Mouse (Mus musculus): ENCODE results near the gene 1110051M20Rik. TPM values are rescaled to one million over a fixed set of nuclear protein-coding genes. Genes with fewer than 3 reads are reported as not detected.

Gene 1110051M20Rik
- polyA plus RNA-seq, 1 experiment from 2014 or later = 50.1 TPM

- 84% methylated on average over 3 of the region's 3 CpGs for WGBS
- no peaks in the 10 kb centered on the region for H3K36me3 ChIP-seq
- H3K27me3 ChIP-seq (ENCODE audit: insufficient read depth, poor library complexity, severe bottlenecking) = no peaks in the 10 kb centered on the region
- no peaks in the 10 kb centered on the region for H3K9me3 ChIP-seq
- no peak for DNase-seq (ENCODE audit: low spot score)
- H3K27ac ChIP-seq = no peak overlapping the region
- H3K4me1 ChIP-seq = peaks cover 32% of the 10 kb centered on the region
- H3K4me3 ChIP-seq = no peak overlapping the region
Observed at GRCm38 (mm10) chr2:91454434-91454833, 9.9 kb upstream of the 1110051M20Rik start.

DNA sequence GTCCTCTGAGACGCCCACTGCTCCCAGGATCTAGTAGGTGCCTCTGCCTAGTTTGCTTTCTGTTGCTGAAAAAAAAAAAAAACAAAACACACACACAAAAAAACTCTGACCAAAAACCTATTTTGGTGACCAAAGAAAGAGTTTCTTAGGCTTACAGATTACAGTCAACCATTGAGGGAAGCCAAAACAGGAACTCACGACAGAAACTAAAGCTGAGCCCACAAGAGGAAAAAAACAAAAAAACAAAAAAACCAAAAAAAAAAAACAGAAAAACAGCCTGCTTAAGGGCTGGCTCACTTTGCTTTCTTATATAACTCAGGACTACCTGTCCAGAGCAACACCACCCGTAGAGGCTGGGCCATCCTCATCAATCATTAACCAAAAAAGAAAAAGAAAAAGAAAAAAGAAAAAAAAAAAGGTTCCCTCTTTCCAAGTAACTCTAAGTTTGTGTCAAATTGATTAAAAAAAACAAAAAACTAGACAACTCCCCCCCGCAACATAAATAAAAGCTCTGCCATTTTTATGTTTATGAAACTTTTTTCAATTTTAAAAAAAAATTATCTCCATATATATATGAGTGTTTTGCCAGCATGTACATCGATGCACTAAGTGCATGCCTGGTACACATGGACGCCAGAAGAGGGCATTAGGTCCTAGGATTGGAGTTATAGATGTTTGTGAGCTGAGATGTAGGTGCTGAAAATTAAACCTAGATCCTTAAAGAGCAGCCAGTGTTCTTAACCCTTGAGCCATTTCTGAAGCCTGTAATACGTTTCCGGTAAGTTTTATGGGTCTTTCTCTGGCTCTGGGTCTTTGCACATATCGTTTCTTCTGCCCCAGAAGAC lies 8.9 kb upstream of the 1110051M20Rik start:
- no peak overlapping the region for H3K4me3 ChIP-seq
- WGBS = 81% methylated on average over 9 of the region's 9 CpGs
- DNase-seq (ENCODE audit: low spot score) = no peak
- no peaks in the 10 kb centered on the region for H3K27me3 ChIP-seq (ENCODE audit: insufficient read depth, poor library complexity, severe bottlenecking)
- no peaks in the 10 kb centered on the region for H3K9me3 ChIP-seq
- no peaks in the 10 kb centered on the region for H3K36me3 ChIP-seq
- peaks cover 28% of the 10 kb centered on the region for H3K4me1 ChIP-seq
- H3K27ac ChIP-seq = no peak overlapping the region

DNA sequence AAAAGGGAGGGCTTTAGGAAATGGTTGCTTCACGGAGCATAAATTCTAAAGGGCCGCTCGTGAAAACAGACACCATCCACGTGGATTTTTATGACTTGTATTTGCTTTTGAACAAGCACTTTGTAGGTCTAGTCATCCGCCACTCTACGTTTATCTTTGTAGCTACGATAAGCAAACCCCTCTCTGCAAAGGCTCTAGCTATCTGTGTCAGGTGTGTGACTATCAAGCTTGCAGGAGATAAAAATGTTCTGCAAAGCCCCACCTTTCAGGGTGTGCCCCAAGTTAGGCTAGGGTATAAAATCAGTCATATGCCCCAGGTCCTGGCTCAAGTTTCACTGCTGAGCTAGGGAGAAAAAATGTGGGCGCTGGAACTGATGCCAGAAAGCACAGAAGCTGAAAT lies 8.2 kb upstream of the 1110051M20Rik start:
- 38% methylated on average over 8 of the region's 8 CpGs for WGBS
- H3K4me3 ChIP-seq = peak overlapping the region; percentile 27; the same call in 1 of the 2 replicates

GRCm38 (mm10) chr2:91450316-91450715 lies 5.8 kb upstream of the 1110051M20Rik start:
- no peak for DNase-seq (ENCODE audit: low spot score)
- H3K27me3 ChIP-seq (ENCODE audit: insufficient read depth, poor library complexity, severe bottlenecking) = no peaks in the 10 kb centered on the region
- no peak overlapping the region for H3K4me3 ChIP-seq
- no peaks in the 10 kb centered on the region for H3K9me3 ChIP-seq
- no peaks in the 10 kb centered on the region for H3K36me3 ChIP-seq
- H3K4me1 ChIP-seq = peaks cover 8% of the 10 kb centered on the region; the same call in 1 of the 2 replicates
- WGBS = 73% methylated on average over 9 of the region's 9 CpGs
- no peak overlapping the region for H3K27ac ChIP-seq

More for the DNA sequence above, 8.2 kb upstream of the 1110051M20Rik start:
- no peak for DNase-seq (ENCODE audit: low spot score)
- Histone ChIP-seq H3K4me1 (peaks cover 22% of the 10 kb centered on the region), H3K9me3 (no peaks in the 10 kb centered on the region), H3K27ac (no peak overlapping the region), H3K27me3 (ENCODE audit: insufficient read depth, poor library complexity, severe bottlenecking) (no peaks in the 10 kb centered on the region), H3K36me3 (no peaks in the 10 kb centered on the region)

- peaks cover 8% of the 10 kb centered on the region; the same call in 1 of the 2 replicates for H3K4me1 ChIP-seq
- 72% methylated on average over 1 of the region's 1 CpGs for WGBS
- H3K9me3 ChIP-seq = no peaks in the 10 kb centered on the region
- H3K27ac ChIP-seq = no peak overlapping the region
- DNase-seq (ENCODE audit: low spot score) = no peak
- H3K4me3 ChIP-seq = no peak overlapping the region
- H3K36me3 ChIP-seq = no peaks in the 10 kb centered on the region
- no peaks in the 10 kb centered on the region for H3K27me3 ChIP-seq (ENCODE audit: insufficient read depth, poor library complexity, severe bottlenecking)
Observed at GRCm38 (mm10) chr2:91449662-91450061, 5.2 kb upstream of the 1110051M20Rik start.

DNA sequence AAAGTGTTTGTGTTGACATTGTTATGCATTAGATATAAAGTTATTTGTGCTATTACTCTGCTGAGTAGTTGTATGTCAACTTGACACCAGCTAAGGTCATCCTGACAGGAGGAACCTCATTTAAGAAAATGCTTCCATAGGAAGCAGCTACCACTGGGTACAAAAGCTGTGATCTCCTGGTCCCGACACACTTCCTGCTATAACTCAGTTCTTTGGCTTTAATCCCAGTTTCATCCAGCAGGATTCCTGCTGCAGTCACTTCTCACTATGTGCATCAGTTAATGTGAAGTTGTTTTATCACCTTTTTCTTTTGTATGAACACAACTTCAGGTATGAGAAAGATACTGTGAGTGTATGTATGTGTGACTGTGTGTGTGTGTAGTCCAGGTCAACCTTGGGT lies 2.3 kb downstream of the 1110051M20Rik start:
- 53% methylated on average over 1 of the region's 1 CpGs for WGBS
- H3K4me1 ChIP-seq = peaks cover 3% of the 10 kb centered on the region; the same call in 1 of the 2 replicates
- no peak for DNase-seq (ENCODE audit: low spot score)
- no peaks in the 10 kb centered on the region for H3K9me3 ChIP-seq
- H3K4me3 ChIP-seq = no peak overlapping the region
- H3K27ac ChIP-seq = no peak overlapping the region
- H3K27me3 ChIP-seq (ENCODE audit: insufficient read depth, poor library complexity, severe bottlenecking) = no peaks in the 10 kb centered on the region
- no peaks in the 10 kb centered on the region for H3K36me3 ChIP-seq

GRCm38 (mm10) chr2:91441715-91442114 lies 2.8 kb downstream of the 1110051M20Rik start:
- DNase-seq (ENCODE audit: low spot score) = no peak
- no peaks in the 10 kb centered on the region for H3K9me3 ChIP-seq
- no peaks in the 10 kb centered on the region for H3K27me3 ChIP-seq (ENCODE audit: insufficient read depth, poor library complexity, severe bottlenecking)
- no peak overlapping the region for H3K27ac ChIP-seq
- H3K36me3 ChIP-seq = no peaks in the 10 kb centered on the region
- peaks cover 6% of the 10 kb centered on the region; the same call in 1 of the 2 replicates for H3K4me1 ChIP-seq
- no peak overlapping the region for H3K4me3 ChIP-seq
- 59% methylated on average over 2 of the region's 2 CpGs for WGBS

- H3K27me3 ChIP-seq (ENCODE audit: insufficient read depth, poor library complexity, severe bottlenecking) = no peaks in the 10 kb centered on the region
- H3K4me1 ChIP-seq = peaks cover 6% of the 10 kb centered on the region; the same call in 1 of the 2 replicates
- no peaks in the 10 kb centered on the region for H3K9me3 ChIP-seq
- no peak overlapping the region for H3K4me3 ChIP-seq
- H3K36me3 ChIP-seq = no peaks in the 10 kb centered on the region
- no peak overlapping the region for H3K27ac ChIP-seq
- DNase-seq (ENCODE audit: low spot score) = no peak
- WGBS = 83% methylated on average over 5 of the region's 5 CpGs
Observed at GRCm38 (mm10) chr2:91440686-91441085, 3.8 kb downstream of the 1110051M20Rik start.

GRCm38 (mm10) chr2:91439876-91440275 lies 4.6 kb downstream of the 1110051M20Rik start:
- 78% methylated on average over 1 of the region's 1 CpGs for WGBS
- Histone ChIP-seq H3K4me1 (peaks cover 6% of the 10 kb centered on the region; the same call in 1 of the 2 replicates), H3K9me3 (no peaks in the 10 kb centered on the region), H3K36me3 (no peaks in the 10 kb centered on the region), H3K27me3 (ENCODE audit: insufficient read depth, poor library complexity, severe bottlenecking) (no peaks in the 10 kb centered on the region), H3K27ac (no peak overlapping the region), H3K4me3 (no peak overlapping the region)
- DNase-seq (ENCODE audit: low spot score) = no peak

DNA sequence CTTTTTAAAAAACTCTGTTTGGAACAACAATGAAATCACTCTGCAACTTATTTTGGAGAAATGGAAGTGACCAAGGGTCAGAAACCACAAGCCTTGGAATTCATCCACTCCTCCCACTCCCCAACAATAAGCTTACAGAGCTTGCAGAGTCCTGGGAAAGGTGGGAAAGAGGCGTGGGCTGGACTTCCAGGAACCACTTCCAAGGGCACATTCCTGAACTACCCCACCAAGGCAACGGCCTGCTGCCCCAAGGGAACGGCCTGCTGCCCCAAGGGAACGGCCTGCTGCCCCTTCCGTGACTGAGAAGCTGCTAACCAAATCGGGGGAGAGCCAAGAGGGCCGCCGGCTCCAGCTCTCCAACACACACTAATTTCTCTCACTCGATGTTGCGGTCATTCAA lies 5.2 kb downstream of the 1110051M20Rik start:
- no peaks in the 10 kb centered on the region for H3K9me3 ChIP-seq
- DNase-seq (ENCODE audit: low spot score) = peak; percentile 30
- H3K4me1 ChIP-seq = peaks cover 6% of the 10 kb centered on the region; the same call in 1 of the 2 replicates
- H3K4me3 ChIP-seq = no peak overlapping the region
- no peak overlapping the region for H3K27ac ChIP-seq
- H3K27me3 ChIP-seq (ENCODE audit: insufficient read depth, poor library complexity, severe bottlenecking) = no peaks in the 10 kb centered on the region
- 80% methylated on average over 10 of the region's 10 CpGs for WGBS
- no peaks in the 10 kb centered on the region for H3K36me3 ChIP-seq

DNA sequence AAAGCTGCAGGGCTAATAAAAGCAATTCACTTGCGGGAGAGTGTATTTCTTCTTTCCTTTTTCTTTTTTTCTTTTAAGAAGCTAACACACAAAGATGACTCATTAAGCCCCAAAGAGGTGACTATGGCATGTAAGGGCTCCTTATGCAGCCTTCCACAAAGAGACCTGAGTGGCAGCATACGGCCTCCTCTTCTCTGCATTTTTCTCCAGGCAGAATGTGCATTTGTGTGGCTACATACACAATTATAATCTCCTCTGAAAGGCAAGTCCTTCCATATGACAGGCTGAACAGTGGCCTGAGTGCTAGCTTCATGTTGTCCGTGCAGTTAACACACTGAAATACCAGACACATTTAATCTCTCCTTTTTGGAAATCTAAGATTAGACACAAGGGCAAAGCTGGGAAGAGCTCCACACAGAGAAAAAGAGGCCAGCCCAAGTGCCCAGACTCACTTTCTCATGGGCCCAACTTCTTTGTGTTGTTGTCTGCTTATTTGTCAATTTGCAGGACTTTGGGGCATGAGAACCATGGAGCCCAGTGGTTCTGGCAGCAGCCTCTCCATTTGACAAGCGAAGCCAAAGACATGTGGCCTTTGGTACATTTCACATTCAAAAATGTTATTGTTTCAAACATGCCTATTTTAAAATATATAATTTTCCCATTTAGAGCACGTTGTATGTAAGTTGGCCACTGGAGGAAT lies 7.2 kb downstream of the 1110051M20Rik start:
- Histone ChIP-seq H3K27ac (0 out of 2 replicates have a peak overlapping the region, but pooled peaks have one; percentile 37), H3K36me3 (no peaks in the 10 kb centered on the region), H3K4me3 (no peak overlapping the region), H3K27me3 (ENCODE audit: insufficient read depth, poor library complexity, severe bottlenecking) (no peaks in the 10 kb centered on the region), H3K4me1 (peaks cover 6% of the 10 kb centered on the region; the same call in 1 of the 2 replicates), H3K9me3 (no peaks in the 10 kb centered on the region)
- DNase-seq (ENCODE audit: low spot score) = peak; percentile 41
- 76% methylated on average over 5 of the region's 5 CpGs for WGBS

DNA sequence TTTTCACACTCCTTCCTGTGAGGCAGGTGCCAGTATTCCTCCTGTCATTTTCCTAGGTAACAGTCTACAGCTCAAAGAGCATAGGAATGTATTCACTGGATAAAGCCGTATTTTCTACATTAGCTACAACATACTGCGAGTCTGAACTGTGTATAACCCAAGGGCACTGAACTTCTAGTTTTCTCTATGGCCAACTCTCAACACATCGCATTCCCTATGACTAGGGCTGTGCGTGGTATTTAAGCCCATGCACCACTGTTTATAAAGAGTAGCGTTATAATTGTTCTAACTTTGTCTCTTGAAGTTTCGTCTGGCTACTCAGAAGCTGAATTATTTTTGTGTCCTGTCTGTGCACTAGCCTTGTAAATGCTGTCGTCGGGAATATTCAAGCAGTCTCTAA lies 7.8 kb downstream of the 1110051M20Rik start:
- H3K27me3 ChIP-seq (ENCODE audit: insufficient read depth, poor library complexity, severe bottlenecking) = no peaks in the 10 kb centered on the region
- H3K9me3 ChIP-seq = no peaks in the 10 kb centered on the region
- H3K4me1 ChIP-seq = peaks cover 6% of the 10 kb centered on the region; the same call in 1 of the 2 replicates
- no peak overlapping the region for H3K4me3 ChIP-seq
- 0 out of 2 replicates have a peak overlapping the region, but pooled peaks have one; percentile 37 for H3K27ac ChIP-seq
- H3K36me3 ChIP-seq = no peaks in the 10 kb centered on the region
- DNase-seq (ENCODE audit: low spot score) = peak; percentile 19
- WGBS = 87% methylated on average over 8 of the region's 8 CpGs

- H3K9me3 ChIP-seq = no peaks in the 10 kb centered on the region
- H3K4me1 ChIP-seq = peaks cover 23% of the 10 kb centered on the region
- whole genome bisulfite sequencing = 30% methylated on average over 6 of the region's 6 CpGs
- H3K27ac ChIP-seq = 0 out of 2 replicates have a peak overlapping the region, but pooled peaks have one; percentile 30
- H3K4me3 ChIP-seq = no peak overlapping the region; the same call in 1 of the 2 replicates
- no peaks in the 10 kb centered on the region for H3K36me3 ChIP-seq
- no peak for DNase-seq (ENCODE audit: low spot score)
- no peaks in the 10 kb centered on the region for H3K27me3 ChIP-seq (ENCODE audit: insufficient read depth, poor library complexity, severe bottlenecking)
Observed at GRCm38 (mm10) chr2:91430600-91430919, 13.9 kb downstream of the 1110051M20Rik start.

Data from heart, embryonic 10.5 days (tissue).